Mouse (Mus musculus) embryonic facial prominence, embryonic 10.5 days (tissue): ENCODE measurements around the gene Lypd6. TPM values are rescaled to one million over a fixed set of nuclear protein-coding genes. Genes with fewer than 3 reads are reported as not detected.
A peak's percentile ranks its signal among the peaks of the same experiment; 100 is the strongest.

Experiments
- DNase-seq: peaks from one replicate; pipeline ENCODE4 v3.0.0-alpha.2; 2017; ENCODE audit warnings: low spot score
- H3K27ac ChIP-seq: fragments of 300-500 bp; sonication (generic); replicated peaks from 2 replicates; pipeline ENCODE4 v1.5.1; 2016; ENCODE audit warnings: mild to moderate bottlenecking
- H3K27me3 ChIP-seq: fragments of 300-500 bp; sonication (generic); replicated peaks from 2 replicates; pipeline ENCODE4 v1.6.1; 2016; ENCODE audit warnings: low read depth, mild to moderate bottlenecking; ENCODE audit not compliant: poor library complexity, severe bottlenecking
- H3K36me3 ChIP-seq: fragments of 300-500 bp; sonication (generic); replicated peaks from 2 replicates; pipeline ENCODE4 v1.6.1; 2016; ENCODE audit warnings: mild to moderate bottlenecking, moderate library complexity
- H3K4me1 ChIP-seq: fragments of 300-500 bp; sonication (generic); 2 replicates; pipeline ENCODE4 v1.6.1; 2016
- H3K4me3 ChIP-seq: fragments of 300-500 bp; sonication (generic); 2 replicates; pipeline ENCODE4 v1.5.1; 2016; ENCODE audit warnings: mild to moderate bottlenecking, moderate library complexity
- H3K9me3 ChIP-seq: fragments of 300-500 bp; sonication (generic); 2 replicates; pipeline ENCODE4 v1.6.1; 2016; ENCODE audit warnings: mild to moderate bottlenecking
- WGBS: fragments of 180-500 bp; shearing (Covaris S2); methylation state at CpG from one replicate; pipeline ENCODE4 v1.1.7; 2016; 5-methylcytosine and 5-hydroxymethylcytosine counted together
- polyA plus RNA-seq: library from polyadenylated mRNA; unstranded; fragments of >200 nt; fragmentation: Nextera tagmentation; extraction: Ambion mirVana; gene quantifications from 2 replicates; pipeline ENCODE4 v1.2.1, GENCODE M21; 2016

The Lypd6 gene
- polyA plus RNA-seq, result 7.0 and 8.7 TPM in 2 replicates

DNA sequence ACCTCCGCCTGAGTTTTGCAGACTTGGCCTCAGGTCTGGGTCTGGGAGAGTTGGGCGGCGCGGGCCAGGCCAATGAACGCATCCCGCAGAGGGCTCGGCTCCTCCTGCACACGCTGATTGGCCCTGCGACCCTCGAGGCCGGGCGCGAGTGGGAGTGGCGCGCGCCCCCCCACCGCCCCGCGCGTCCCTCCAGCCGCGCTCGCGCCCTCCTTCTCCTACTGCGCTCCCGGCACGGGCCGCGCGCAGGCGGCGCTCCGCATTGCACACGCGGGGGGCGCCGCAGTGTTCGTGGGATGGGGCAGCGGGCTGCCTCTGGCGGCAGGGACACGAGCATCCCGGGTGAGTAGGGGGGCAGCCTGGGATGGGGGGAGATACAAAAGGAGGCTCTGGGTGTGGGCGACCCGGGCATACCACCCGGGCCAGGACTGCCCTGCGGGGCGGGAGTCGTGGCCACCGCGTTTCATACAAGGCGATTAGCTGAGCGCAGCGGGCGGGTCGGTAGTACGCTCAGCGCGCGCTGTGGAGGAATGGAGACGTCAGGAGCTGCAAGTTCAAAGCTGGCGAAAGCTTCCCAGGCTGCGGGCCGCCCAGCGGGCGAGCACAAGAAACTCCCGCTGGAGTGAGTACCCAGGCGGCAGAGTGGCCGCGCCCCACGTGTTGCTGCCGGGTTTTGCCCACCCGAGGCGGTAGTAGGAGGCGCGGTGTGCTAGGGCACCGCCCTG lies at the start of gene Lypd6:
Lypd6 (plus strand) TSS at position 184 of the 722 bp plus-strand sequence.
- H3K36me3 ChIP-seq, result no peaks in the 10 kb centered on the region
- peak; percentile 91 for DNase-seq
- H3K4me3 ChIP-seq, result peak within 1 kb of the TSS; percentile 80
- peak within 1 kb of the TSS; percentile 85 for H3K27ac ChIP-seq
- H3K27me3 ChIP-seq, result peaks cover 26% of the 10 kb centered on the region
- no peaks in the 10 kb centered on the region for H3K9me3 ChIP-seq
- peaks cover 26% of the 10 kb centered on the region for H3K4me1 ChIP-seq
- WGBS, result under 1% methylated on average over 76 of the region's 76 CpGs

DNA sequence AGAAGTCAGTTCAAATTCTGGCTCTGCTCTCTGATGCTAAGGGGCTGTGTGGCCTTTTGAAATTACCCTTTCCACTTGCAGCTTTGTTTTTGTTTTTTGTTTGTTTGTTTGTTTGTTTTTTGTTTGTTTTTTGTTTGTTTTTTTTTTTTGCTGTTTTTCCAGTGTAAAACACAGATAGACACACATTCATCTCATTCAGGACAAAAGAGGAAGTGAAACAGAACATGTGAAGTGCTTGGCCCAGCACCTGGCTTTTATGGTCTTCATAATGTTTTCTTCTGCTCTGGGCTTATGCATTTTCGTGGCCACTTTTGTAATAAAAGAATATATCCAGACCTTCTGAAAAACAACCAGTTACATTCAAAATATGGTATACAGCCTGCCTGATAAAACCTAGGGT lies 46.8 kb upstream of the Lypd6 start:
- H3K9me3 ChIP-seq, result no peaks in the 10 kb centered on the region
- no peak overlapping the region for H3K4me3 ChIP-seq
- no peaks in the 10 kb centered on the region for H3K36me3 ChIP-seq
- DNase-seq, result no peak
- WGBS, result 86% methylated on average over 1 of the region's 1 CpGs
- H3K4me1 ChIP-seq, result peaks cover 3% of the 10 kb centered on the region; the same call in 1 of the 2 replicates
- H3K27me3 ChIP-seq, result no peaks in the 10 kb centered on the region
- no peak overlapping the region for H3K27ac ChIP-seq

DNA sequence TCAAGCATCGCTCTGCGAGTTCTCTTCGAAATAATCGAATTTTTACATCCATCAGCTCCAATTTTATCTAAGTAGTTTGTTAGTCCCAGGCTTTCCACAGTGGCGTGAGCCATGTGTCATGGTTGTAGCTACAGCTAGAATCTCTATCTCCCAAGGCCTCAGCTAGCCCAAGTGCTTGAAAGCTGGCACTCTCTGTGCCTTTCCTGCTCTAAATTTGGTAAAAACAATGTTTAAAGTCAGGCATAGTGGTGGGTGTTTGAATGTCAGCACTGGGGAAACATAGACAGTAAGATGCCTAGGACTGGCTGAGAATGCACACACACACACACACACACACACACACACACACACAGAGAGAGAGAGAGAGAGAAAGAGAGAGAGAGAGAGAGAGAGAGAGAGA lies 40.7 kb upstream of the Lypd6 start:
- WGBS, result 88% methylated on average over 5 of the region's 5 CpGs
- no peak overlapping the region for H3K27ac ChIP-seq
- no peaks in the 10 kb centered on the region for H3K27me3 ChIP-seq
- no peaks in the 10 kb centered on the region for H3K36me3 ChIP-seq
- H3K4me1 ChIP-seq, result no peaks in the 10 kb centered on the region
- no peaks in the 10 kb centered on the region for H3K9me3 ChIP-seq
- no peak overlapping the region for H3K4me3 ChIP-seq
- no peak for DNase-seq

DNA sequence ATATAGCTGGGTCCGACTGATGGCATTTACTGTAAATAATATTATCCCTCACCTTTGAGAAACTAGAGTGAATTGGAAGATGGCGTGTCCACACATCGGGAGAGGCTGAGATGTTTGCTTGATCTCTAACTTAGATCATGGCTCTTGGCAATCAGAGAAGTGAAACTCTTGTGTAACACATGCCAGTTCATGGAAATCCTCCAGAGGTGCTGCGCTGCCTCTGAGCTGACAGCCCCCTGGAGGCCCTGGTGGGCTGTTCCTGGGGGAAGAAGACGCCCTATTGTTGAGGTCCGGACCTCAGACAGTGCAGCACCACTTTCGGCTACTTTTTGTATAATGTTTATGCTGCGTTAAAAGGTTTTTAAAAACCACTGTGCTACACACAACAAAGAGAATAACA lies 37.3 kb upstream of the Lypd6 start:
- 77% methylated on average over 8 of the region's 8 CpGs for WGBS
- Histone ChIP-seq H3K36me3 (no peaks in the 10 kb centered on the region), H3K4me3 (no peak overlapping the region), H3K4me1 (no peaks in the 10 kb centered on the region), H3K9me3 (no peaks in the 10 kb centered on the region), H3K27ac (no peak overlapping the region), H3K27me3 (no peaks in the 10 kb centered on the region)
- DNase-seq, result no peak

DNA sequence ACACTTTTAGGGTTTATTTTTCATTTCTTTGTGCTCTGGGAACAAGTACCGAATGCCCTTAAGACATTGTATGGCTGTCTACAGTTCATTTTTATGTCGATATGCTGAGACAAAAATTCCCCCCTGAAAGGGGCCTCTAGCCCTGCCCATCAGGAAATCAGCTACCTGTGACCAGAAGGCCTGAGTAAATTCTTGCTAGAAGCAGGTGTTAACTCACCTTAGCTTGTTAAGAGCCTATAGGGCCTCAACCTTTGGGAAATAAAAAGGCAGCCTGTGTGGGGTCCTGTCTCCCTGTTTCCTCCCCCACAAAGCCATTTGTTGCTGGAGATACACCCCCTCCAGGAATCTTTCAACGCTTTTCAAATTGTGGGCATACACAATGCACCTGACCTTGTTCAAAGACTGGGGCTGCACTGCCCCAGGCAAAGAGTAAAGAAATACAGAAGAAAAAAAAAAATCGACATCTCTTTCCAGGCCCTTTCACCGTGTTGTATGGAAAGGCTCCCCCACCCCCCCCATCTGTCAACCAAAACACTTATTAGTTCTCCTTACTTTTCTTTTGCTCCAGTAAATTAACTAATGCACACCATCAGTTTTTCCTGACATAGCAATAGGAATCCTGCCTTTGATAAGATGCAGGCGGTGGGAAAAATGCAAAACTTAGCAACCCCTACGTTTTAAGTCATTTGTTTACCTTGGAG lies 21.9 kb upstream of the Lypd6 start:
- Histone ChIP-seq H3K27me3 (no peaks in the 10 kb centered on the region), H3K4me1 (peaks cover 23% of the 10 kb centered on the region), H3K27ac (no peak overlapping the region), H3K36me3 (no peaks in the 10 kb centered on the region), H3K4me3 (no peak overlapping the region), H3K9me3 (no peaks in the 10 kb centered on the region)
- peak; percentile 10 for DNase-seq
- 57% methylated on average over 7 of the region's 7 CpGs for WGBS

DNA sequence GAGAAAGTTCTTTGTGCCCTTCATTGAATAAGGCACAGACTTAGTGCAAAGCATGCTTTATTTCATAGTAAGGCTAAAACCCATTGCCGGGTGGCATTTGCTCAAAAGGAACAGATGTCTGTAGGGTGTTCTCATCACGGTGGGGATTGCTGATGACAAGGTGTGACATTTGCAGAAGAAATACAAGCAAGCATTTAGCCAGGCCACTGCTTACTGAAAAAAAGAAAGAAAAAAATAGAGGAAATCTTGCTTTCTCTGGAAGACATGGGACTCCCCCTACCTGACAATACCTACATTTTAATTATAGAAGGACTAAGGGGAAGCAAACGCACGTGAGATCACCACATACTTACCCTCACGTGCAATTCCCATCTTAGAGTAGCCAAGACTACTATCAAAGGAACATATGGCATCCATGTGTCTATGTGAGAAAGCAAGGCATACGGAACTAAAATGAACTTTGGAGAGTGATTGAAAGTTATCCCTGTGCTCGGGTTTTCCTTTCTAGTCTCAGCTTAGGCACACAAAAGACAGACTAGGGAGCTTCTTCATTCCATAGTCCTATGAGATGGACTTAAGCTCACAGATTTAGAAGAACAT lies 21.3 kb upstream of the Lypd6 start:
- Histone ChIP-seq H3K27me3 (no peaks in the 10 kb centered on the region), H3K27ac (no peak overlapping the region), H3K4me1 (peaks cover 23% of the 10 kb centered on the region), H3K36me3 (no peaks in the 10 kb centered on the region), H3K4me3 (no peak overlapping the region), H3K9me3 (no peaks in the 10 kb centered on the region)
- DNase-seq, result no peak
- 64% methylated on average over 7 of the region's 7 CpGs for WGBS

DNA sequence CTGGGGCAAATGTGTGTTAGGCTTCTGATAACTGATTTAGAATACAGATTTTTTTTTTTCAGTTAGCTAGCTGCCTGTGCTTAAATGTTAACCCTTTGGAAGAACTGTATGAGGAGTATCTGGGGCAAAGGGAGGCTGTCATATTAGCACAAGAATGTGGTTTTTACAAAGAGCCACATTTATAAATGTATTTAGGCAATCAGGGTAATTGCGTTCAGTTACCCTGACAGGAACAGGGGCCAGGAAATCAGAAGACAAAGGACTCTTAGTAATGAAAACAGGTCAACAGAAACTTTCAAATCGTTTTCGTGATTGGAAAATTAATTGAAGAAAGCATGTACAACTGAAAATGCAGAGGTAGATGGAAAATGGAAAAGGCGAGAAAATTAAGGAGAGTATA lies 20.4 kb upstream of the Lypd6 start:
- Histone ChIP-seq H3K27ac (no peak overlapping the region), H3K9me3 (no peaks in the 10 kb centered on the region), H3K36me3 (no peaks in the 10 kb centered on the region), H3K27me3 (no peaks in the 10 kb centered on the region), H3K4me1 (peaks cover 23% of the 10 kb centered on the region), H3K4me3 (no peak overlapping the region)
- WGBS, result 65% methylated on average over 4 of the region's 4 CpGs
- no peak for DNase-seq

DNA sequence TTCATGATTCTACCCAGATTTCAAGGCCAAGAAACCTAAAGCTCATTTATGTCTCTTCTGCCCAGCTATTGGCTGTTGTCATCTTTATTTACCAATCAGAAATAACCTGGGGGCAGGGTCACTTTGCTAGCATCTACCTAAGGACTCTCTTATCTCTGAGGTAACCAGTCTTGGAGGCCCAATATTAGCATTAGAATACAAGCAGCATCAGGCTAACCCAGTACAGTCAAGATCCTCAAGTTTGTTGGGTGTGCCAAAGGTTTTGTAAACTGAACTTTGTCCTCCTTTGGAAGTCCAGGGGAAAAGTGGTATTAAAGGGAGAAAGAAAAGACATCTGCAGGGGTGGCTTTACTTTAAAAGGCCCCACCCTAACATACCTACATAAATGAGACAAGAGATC lies 17.8 kb upstream of the Lypd6 start:
- Histone ChIP-seq H3K4me1 (peaks cover 23% of the 10 kb centered on the region), H3K36me3 (no peaks in the 10 kb centered on the region), H3K9me3 (no peaks in the 10 kb centered on the region), H3K27ac (no peak overlapping the region), H3K27me3 (no peaks in the 10 kb centered on the region), H3K4me3 (no peak overlapping the region)
- no peak for DNase-seq

DNA sequence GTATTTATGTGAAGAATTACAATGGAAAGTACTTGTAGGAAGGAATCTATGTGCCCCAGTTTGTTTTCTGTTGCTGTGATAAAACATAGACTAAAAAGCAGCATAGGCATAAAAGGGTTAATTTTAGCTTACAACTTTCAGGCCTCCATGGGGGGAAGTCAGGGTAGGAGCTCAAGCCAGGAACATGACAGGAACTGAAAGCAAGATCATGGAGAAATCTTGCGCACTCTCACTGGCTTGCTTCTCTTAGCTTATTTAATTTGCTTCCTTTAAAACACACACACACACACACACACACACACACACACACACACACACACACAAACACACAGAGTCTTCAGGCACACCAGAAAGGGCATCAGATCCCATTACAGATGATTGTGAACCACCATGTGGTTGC lies 12.3 kb upstream of the Lypd6 start:
- 93% methylated on average over 1 of the region's 1 CpGs for WGBS
- Histone ChIP-seq H3K36me3 (no peaks in the 10 kb centered on the region), H3K27ac (no peak overlapping the region), H3K9me3 (no peaks in the 10 kb centered on the region), H3K4me1 (no peaks in the 10 kb centered on the region), H3K27me3 (no peaks in the 10 kb centered on the region), H3K4me3 (no peak overlapping the region)
- no peak for DNase-seq

DNA sequence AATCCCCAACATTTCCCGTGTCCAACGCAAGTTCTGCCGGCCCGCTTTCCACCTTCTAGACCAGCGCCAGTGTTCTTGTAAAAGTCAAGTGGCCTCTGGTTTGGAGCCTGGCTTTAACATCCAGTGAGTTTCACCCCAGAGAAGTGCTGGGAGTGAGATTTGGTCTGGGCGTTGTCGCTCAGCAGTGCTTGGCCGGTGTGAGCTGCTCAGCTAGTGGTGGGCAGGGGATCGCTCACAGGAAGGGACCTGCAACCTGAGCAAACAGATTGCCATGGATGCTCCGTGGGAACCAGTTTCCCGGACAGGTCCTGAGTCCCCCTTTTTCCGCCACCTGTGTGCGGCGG lies 355 bp upstream of the Lypd6 start:
- H3K27ac ChIP-seq, result peak overlapping the region; percentile 85; the same call in 1 of the 2 replicates
- DNase-seq, result no peak
- H3K4me3 ChIP-seq, result peak overlapping the region; percentile 80
- H3K9me3 ChIP-seq, result no peaks in the 10 kb centered on the region
- under 1% methylated on average over 14 of the region's 14 CpGs for WGBS
- peaks cover 26% of the 10 kb centered on the region for H3K4me1 ChIP-seq
- peaks cover 26% of the 10 kb centered on the region for H3K27me3 ChIP-seq
- no peaks in the 10 kb centered on the region for H3K36me3 ChIP-seq

DNA sequence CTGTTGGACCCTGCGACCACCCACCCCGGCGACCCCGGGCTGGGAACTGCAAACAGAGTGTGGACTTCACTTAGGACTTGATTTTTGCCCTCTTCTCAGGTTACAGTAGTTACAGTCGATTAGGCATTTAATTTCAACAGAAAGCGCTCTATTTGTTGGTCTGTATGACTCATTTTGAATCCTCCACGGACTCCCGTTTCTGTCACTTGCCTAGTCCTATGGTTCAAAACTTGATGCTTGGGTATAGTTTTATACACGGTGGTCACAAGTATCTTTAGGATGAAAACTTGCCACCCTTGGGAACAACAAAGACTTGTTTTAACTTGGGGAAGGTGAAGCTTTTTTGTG lies 713 bp downstream of the Lypd6 start:
- Histone ChIP-seq H3K4me3 (peak overlapping the region; percentile 80), H3K36me3 (no peaks in the 10 kb centered on the region), H3K4me1 (peaks cover 26% of the 10 kb centered on the region), H3K9me3 (no peaks in the 10 kb centered on the region), H3K27me3 (peaks cover 26% of the 10 kb centered on the region), H3K27ac (peak overlapping the region; percentile 85)
- under 1% methylated on average over 9 of the region's 9 CpGs for WGBS
- DNase-seq, result no peak

DNA sequence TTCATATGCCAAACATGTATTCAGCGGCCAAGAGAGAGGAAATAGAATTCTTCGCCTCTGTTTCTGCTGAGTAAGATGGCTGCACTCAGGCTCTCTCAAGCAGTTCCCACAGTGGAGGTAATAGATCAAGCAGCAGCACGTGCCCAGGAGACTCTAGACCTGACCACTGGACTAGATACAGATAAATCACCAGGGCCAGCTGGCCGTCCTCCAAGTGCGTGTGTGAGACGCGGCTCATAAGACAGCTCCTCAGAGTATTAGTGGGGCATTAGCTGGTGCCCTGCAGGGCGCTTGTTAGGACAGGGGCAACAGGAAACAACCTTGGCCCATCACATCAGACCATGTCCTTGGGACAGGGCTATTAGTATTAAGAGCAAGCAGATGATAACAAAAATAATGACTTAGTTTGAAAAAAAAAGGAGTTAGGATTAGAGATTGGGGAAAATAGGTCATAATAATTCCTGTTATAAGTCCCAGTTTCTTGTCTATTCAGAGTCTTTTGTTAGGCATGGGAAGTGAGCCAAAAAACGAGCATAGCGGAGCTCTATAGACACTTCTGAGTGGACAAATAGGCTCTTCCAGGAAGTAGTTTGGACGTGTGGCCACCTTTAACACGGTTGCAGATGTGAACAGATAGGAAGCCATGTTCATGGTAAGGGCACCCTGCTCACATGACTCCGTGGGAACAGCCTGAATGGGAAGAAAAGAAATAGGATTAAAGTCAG lies 3.5 kb downstream of the Lypd6 start:
- 82% methylated on average over 13 of the region's 13 CpGs for WGBS
- Histone ChIP-seq H3K27me3 (peaks cover 26% of the 10 kb centered on the region), H3K4me3 (no peak overlapping the region), H3K4me1 (peaks cover 26% of the 10 kb centered on the region), H3K27ac (no peak overlapping the region), H3K36me3 (no peaks in the 10 kb centered on the region), H3K9me3 (no peaks in the 10 kb centered on the region)
- no peak for DNase-seq
